Mouse (Mus musculus) embryonic fibroblast, embryonic 13.5 days (primary cell): ENCODE measurements at regions not wholly inside any gene's neighbourhood (a gene's known extent, or its start where the extent isn't known, plus 50 kb on each side); places are given as distances from the start of the nearest gene placed in this dataset.

Experiments used
- CTCF ChIP-seq: IDR thresholded peaks from 2 replicates; pipeline ENCODE4 v1.5.1; 2011; ENCODE audit warnings: mild to moderate bottlenecking, control low read depth, low read length, moderate library complexity, borderline replicate concordance; ENCODE audit not compliant: insufficient read depth
- POLR2A ChIP-seq: IDR thresholded peaks from 2 replicates; pipeline ENCODE4 v1.6.1; 2011; ENCODE audit warnings: low read depth, mild to moderate bottlenecking, control low read depth, low read length, moderate library complexity

DNA sequence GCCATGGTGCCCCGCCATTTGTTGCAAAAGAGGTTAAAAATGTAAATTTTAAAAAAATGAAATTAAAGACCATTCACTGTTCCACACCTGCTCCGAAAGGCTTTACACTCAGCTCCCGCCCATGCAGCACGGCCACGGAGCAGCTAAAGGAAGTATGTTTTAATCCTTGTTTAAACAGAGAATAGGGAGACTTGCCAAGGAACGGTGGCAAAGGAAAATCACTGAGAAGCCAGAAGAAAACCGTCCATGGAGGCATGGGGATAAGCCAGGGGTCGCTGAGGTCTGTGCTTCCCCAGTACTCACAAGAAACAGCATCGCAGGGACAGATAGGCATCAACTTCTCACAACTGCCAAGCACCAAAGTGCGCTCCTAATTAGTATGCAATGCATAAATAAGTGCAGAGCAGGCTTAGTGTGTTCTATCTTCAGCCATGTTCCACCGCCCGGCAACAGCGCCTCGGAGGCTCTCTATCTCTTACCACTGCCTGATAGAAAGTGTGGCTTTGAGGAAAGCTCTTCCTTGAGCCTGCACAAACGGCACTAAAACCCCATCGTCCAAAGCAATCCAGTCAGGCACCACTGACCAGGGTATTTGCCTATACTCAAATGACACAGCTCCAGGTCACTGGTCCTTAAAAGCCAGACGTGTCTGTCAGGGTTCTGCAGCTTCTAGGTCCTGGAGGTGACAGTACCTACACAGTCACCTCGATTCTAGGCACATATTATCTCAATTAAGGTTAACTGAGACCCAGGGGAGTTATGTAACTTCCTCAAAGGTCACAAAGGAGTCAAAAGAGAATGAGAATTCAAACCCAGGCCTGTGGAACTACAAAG lies 196.8 kb upstream of the Smim15 start:
- TF ChIP-seq POLR2A (no peak), CTCF (no peak)
